Mouse (Mus musculus) activated CD4-positive, CD25-positive, alpha-beta regulatory T cell, adult 4 months (primary cell): ENCODE measurements around the gene Ccdc154. TPM values are rescaled to one million over a fixed set of nuclear protein-coding genes. Genes with fewer than 3 reads are reported as not detected.
"Not testable (repeated sequence)": the region's sequence is repeated elsewhere in the genome, so short reads cannot be mapped to it uniquely, and the experiment has no call there.

ENCODE experiments used
- ATAC-seq: one replicate; pipeline ENCODE4 v1.8.0; 2017
- polyA plus RNA-seq, 2 experiments: library from polyadenylated mRNA; unstranded; fragments of 100-300 nt; shearing (Covaris generic); gene quantifications; one replicate each; pipeline ENCODE4 v1.2.1; 2017

The Ccdc154 gene
- not detected for polyA plus RNA-seq

- ATAC-seq, result no peak
Measured at GRCm38 (mm10) chr17:25162161-25162560, at the start of gene Ccdc154. TSS of gene Ccdc154 (plus strand) at chr17:25162461.

- ATAC-seq, result peak; percentile 50
Measured at GRCm38 (mm10) chr17:25114908-25115645, 47.2 kb upstream of the Ccdc154 start.

DNA sequence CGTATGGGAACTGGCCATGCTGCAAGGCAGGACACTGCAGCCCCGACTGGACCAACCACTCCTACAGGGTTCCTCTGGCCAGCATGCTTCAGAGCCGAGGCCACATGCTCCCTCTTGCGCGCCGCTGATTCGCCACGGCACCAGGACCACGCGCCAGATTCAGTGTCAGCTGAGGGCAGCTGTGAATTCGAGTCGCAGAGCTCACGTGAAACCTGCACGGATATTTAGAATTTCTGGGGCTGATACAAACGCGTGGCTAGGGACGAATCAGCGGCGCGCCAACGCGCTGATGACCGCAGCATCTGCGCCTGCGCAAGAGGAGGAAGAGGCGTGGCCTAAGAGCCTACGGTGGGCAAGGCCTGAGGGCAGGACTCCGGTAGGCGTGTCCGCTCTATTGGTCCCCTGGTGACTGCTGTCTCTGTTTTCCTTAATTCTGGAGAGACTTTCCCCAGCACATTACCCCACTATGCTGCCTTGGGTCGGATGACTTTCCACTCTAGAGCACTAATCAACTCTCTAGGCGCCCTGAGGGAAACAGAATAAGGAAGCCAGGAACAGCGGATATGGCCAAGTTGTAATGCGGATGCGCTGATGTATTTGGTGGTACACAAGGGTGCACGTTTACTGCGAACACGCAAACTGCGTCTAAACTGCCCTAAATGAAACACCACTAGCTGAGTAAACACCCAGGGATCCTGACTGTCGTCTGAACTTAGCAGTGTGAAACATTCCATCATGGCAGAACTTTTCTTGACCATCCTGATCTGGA is 46.4 kb upstream of the Ccdc154 start, which contains the start of gene Telo2:
Telo2 (minus strand) TSS at position 304 of the 769 bp plus-strand sequence.
- ATAC-seq, result peak; percentile 83

GRCm38 (mm10) chr17:25117263-25117662 is 45.0 kb upstream of the Ccdc154 start:
- no peak for ATAC-seq

DNA sequence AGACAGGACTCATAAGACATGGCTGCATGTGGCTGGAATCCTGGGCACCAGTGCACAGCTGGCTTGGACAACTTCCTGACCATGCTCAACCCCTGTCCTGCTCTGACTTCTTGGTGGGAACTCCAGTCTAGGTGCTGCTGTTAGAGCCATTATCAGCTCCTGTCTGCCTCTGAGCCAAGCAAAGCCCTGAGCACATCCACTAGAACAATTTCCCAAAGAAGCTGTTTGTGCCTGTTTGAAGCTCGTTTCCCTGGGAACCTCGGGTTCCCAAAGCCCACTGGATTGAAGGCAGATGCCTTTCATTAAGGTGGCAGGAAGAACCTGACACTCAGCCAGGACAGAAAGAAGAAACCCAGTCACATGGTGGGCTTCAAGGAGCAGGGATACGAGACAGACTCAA is 41.9 kb upstream of the Ccdc154 start, which contains the start of gene Ptx4:
Ptx4 (plus strand) TSS at position 355 of the 400 bp plus-strand sequence.
- ATAC-seq, result no peak

DNA sequence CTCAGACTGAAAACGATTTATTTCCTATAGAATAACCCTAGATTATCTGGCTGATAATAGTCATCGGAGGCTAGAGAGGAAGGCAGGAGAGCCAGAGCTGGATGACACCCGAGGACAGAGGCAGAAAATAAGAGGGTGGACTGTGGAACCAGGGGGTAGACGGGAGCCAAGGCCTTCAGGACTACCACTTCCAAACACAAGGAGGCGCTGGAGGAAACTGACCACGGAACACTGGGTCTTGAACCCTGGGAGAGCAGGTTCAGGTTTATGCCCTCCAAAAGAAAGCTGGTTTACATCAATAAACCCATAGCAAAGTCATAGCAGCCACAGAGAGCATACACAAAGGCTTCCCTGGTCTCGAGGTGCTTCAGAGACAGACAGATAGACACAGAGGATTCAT is 38.3 kb upstream of the Ccdc154 start:
- no peak for ATAC-seq

GRCm38 (mm10) chr17:25125442-25126060 is 36.7 kb upstream of the Ccdc154 start:
- ATAC-seq, result not testable (repeated sequence)

GRCm38 (mm10) chr17:25127079-25127478 is 35.2 kb upstream of the Ccdc154 start:
- ATAC-seq, result no peak

DNA sequence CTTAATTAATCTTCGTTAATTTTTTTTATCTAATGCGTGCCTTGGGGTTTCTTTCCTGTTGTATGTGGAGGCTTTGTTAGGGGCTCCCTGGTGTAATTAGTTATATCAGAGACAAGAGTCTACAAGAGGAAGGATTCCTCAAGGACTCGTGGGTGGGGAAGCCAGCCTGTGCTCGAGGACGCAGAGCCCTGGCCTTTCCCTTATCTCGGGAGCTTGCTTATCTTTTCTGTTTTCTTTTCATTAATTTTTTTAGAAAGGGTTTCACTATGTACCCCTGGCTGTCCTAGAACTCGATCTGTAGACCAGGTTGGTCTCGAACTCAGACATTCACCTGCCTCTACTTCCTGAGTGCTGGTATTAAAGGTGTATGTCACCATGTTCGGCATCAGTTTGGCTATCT is 34.6 kb upstream of the Ccdc154 start:
- ATAC-seq, result no peak

GRCm38 (mm10) chr17:25130060-25130459 is 32.2 kb upstream of the Ccdc154 start:
- no peak for ATAC-seq

DNA sequence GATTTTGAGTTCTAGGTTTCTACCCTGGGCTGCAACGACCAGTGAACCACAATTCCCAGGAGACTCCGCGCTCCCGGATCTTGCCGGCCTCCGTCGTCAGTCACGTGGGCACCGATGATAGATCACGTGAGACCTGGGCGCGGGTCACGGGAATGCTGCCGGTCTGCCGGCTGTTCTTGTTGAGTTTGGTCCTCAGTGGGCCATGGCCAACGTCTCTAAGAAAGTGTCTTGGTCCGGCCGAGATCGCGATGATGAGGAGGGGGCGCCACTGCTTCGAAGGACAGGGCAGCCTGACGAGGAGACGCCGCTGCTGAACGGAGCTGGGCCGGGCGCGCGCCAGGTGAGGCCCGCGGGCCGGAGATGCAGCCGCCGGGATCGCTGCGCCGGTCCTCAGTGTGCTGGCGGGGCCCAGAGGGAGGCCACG is 29.0 kb upstream of the Ccdc154 start, which contains the start of gene Clcn7:
Clcn7 (plus strand) TSS at position 117 of the 424 bp plus-strand sequence.
- ATAC-seq, result peak; percentile 90

GRCm38 (mm10) chr17:25135622-25136021 is 26.6 kb upstream of the Ccdc154 start:
- ATAC-seq, result no peak

GRCm38 (mm10) chr17:25138803-25139202 is 23.5 kb upstream of the Ccdc154 start:
- ATAC-seq, result no peak

GRCm38 (mm10) chr17:25139960-25140359 is 22.3 kb upstream of the Ccdc154 start:
- ATAC-seq, result no peak

GRCm38 (mm10) chr17:25163387-25163786 is 1.1 kb downstream of the Ccdc154 start:
- no peak for ATAC-seq

- no peak for ATAC-seq
Measured at GRCm38 (mm10) chr17:25164770-25165169, 2.5 kb downstream of the Ccdc154 start.

- no peak for ATAC-seq
Measured at GRCm38 (mm10) chr17:25165970-25166671, 3.9 kb downstream of the Ccdc154 start.

GRCm38 (mm10) chr17:25169706-25170105 is 7.4 kb downstream of the Ccdc154 start:
- no peak for ATAC-seq

- no peak for ATAC-seq
Measured at GRCm38 (mm10) chr17:25172558-25172957, 10.3 kb downstream of the Ccdc154 start.

GRCm38 (mm10) chr17:25175411-25175810 is 13.2 kb downstream of the Ccdc154 start, which contains the start of gene Gm38655:
TSS of gene Gm38655 (minus strand) at chr17:25175471.
- no peak for ATAC-seq

DNA sequence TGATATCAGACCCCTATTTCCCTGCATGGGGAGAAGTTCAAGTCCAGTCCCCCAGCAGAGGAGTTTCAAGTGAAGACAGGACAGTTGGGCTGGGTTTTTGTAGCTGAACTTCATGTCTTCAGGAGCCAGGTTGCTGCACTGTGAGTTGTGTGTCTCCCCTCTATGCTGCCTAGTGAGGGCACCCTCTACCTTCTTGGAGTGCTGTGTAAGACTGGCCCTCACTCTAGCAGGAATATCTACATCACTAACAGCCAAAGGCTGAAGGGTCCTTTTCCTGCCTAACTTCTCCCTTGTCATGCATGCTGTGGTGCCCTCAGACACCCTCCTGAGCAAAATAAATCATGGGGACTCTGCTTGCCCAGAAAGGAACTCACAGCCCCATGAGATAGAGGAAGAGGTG is 21.0 kb downstream of the Ccdc154 start:
- no peak for ATAC-seq

- peak; percentile 89 for ATAC-seq
Measured at GRCm38 (mm10) chr17:25184129-25184691, 21.9 kb downstream of the Ccdc154 start, which contains the start of gene BC003965. TSS of gene BC003965 (plus strand) at chr17:25184554.
